Mouse (Mus musculus): Measurements from ENCODE around the gene Acta2.

Acta2 gene

GRCm38 (mm10) chr19:34198066-34198465, 57.3 kb downstream of the Acta2 start:
- in situ Hi-C loops (cut with MboI; ENCODE audit: unreplicated experiment in 2 of 2), result no loop called here

- in situ Hi-C loops (cut with MboI; ENCODE audit: unreplicated experiment in 2 of 2), result no loop called here
Measured at GRCm38 (mm10) chr19:34195031-34195430, 60.4 kb downstream of the Acta2 start.

GRCm38 (mm10) chr19:34194132-34194745, 61.2 kb downstream of the Acta2 start:
- in situ Hi-C loops (cut with MboI; ENCODE audit: unreplicated experiment in 2 of 2), result no loop called here

GRCm38 (mm10) chr19:34193683-34194082, 61.7 kb downstream of the Acta2 start:
- in situ Hi-C loops (cut with MboI; ENCODE audit: unreplicated experiment in 2 of 2), result no loop called here

GRCm38 (mm10) chr19:34193149-34193548, 62.2 kb downstream of the Acta2 start:
- in situ Hi-C loops (cut with MboI; ENCODE audit: unreplicated experiment in 2 of 2), result no loop called here

DNA sequence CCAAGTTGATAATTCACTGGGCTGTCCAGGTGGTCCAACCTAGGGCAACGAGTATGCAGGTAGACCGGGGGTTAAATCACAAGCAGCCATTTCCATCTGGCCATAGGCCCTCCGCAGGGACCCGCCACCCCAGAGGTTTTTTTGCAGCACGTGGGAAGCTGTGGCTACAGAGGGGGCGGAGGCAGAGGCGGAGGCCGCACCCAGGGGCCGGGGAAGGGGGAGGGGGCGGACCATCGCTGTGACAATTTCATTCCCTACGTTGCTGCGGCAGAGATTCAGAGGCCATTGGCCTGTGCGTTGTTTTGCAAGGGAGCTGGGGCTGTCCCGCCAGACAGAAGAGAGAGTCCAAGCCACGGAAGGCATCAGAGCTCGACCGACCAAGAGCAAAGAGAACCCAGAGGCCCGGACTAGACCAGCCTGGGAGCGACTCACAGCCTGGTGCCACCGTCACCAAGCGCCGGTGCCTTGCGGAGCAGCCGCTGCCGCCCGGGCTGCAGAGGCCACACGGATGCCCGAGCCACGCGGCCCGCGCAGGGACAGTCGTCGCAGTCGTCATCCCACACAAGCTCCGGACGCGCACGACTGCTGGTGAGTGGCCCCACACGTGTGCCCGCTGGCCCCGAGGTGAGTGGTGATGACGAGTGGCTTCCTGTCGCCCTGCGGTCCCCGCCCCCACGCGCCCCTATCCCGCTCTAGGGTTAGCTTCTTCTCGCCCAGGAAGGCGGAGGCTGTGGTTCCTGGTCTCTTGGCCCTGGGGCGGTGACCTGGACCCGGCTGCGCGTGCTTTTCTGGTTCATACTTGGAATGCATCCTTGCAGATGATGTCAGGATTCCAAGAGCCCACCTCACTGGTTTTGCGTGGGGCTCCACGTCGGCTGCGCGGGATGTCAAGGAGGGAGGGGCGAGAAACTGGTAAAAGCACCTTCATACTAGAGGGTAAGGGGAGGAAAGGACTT, 63.1 kb downstream of the Acta2 start, which contains the start of gene Stambpl1:
TSS of gene Stambpl1 (plus strand) at position 222 of the 956 bp plus-strand sequence.
- in situ Hi-C loops (cut with MboI; ENCODE audit: unreplicated experiment in 2 of 2), result no loop called here

- in situ Hi-C loops (cut with MboI; ENCODE audit: unreplicated experiment in 2 of 2), result no loop called here
Measured at GRCm38 (mm10) chr19:34191645-34192007, 63.8 kb downstream of the Acta2 start.

All from v-Abl transformed pro-B cells (cell line).